Mouse (Mus musculus): ENCODE data around the gene Ptpn21.
A peak's percentile ranks its signal among the peaks of the same experiment; 100 is the strongest.

The Ptpn21 gene

DNA sequence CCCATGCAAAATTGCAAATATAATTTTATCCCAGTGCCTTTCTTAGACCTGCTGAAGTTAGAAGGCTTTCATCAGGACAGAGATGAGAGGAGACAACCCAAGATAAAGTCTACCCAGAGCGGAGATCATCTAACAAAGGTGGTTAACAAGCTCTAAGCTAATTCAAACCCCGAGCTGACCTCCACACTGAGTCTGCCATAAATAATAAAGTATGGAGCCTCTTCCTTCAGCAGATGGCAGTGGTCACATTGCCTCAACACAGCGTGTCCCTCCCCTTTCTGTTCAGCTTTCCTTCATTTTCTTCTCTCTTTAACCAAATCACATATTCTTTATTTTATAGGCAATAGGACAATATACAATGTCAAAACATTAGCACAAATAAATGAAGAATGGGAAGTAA, 16.2 kb downstream of the Ptpn21 start:
- no peak for DNase-seq

DNA sequence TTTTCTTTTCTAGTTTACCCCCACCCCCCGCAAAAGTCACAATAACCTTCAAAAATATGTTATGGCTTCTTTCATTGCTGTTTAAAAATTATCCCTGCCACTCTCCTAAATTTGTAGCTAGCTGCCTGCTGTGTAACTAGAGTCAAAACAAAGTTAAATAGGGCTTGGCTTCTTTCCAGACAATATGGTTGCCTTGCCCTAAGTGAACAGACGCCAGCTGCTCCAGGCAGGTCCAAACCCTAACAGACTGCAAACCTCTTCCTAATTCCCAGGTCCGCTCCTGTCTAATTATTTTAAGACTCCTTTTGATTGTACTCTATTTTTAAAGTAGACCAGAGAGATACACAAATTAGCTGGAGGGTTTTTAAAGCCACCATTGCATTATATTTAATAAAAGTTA, 16.6 kb downstream of the Ptpn21 start:
- peak in 1 of 2 experiments; percentile 48 for DNase-seq

DNA sequence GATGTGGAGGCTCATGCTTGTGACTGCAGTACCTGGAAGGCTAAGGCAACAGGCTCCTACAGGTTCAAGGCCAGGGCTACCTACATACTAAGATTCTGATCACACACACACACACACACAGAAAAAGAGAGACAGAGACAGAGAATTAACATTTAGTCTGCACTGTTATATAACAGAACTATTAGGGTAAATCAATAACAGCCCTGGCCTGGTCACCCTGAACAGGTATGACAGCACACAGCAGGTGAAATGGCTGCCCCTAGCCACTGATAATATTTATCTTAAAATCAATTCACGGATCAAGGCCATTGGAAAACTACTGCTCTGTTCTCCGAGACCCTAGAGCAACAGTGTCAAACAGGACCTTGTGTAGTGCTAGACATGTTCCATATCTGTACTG, 21.1 kb downstream of the Ptpn21 start:
- peak; percentile 33 to 55 for DNase-seq

DNA sequence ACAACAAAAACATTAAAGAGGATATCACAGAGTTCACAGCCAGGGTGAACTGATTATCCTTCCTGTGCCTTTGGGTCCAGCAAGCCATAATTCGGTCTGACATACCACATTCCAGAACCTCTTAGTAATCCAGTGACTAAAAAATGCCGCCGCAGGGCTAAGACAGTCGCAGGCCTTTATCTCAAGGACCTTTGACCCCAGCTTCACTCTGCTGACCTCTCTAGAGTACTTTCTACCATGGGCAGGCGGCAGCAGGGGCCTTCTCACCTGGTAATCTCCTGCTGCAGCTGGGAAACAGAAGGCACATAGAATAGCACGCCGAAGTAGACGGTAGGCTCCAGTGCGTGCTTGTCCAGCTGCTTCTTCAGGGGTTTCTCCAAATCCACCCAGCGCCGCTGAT, 22.4 kb downstream of the Ptpn21 start:
- DNase-seq, result peak; percentile 53 to 65

DNA sequence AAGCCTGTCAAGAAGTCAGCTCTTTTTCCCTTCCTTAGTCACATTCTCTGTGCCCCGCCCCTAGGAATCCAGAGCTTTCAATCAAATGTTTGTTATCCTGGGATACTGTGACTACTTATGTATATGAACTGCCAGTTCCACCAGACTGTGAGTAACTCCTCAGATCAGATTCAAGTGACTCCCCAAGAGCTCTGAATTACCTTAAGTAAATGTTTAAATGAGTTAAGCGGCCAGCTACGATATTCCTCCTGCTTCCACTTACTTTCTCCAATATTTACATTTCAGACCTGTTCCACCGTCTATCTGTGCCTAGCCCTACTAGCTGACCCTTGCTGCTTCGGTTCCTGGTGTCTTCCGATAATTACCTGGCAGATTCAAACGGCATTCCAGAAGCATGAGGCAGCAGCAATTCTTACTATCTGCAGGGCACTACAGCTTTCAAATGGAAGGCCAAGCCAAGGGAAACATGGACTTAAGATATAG, 23.5 kb downstream of the Ptpn21 start:
- no peak for DNase-seq

DNA sequence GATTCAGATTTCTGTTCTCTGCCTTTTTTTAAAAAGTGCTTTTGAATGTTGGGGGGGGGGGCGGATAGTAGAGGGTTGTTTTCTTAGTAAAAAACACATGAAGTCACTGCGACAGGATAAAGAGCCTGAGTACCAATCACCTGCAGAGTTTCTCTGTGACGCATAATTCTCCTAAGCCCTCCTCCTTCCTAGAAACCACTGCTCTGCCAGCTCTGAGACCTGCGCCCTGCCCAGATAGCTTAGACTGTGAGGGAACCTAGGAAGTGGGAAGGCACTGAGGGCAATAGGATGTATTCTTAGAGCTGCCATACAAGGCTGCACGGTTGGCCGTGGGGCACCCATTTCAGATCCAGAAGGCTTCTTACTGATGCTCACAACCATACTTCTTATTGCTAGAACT, 24.4 kb downstream of the Ptpn21 start:
- no peak for DNase-seq

DNA sequence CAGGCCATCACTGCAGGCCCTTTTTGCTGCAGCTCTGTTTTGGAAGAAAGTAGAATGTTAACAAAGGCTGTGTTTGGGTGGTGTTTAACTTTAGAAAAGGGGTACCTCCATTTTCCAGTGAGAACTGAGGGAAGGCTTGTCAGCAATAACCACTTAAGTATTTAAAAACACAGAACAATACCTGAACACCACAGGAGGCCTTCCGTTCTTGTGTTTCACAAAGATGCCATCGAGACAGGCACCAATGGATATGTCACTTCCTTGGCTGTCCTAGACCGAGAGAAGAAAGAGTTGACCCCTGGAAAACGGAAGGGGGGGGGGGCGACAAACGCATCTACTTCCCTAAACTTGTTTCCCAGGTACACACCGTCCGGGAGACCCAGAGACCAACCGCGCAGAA, 33.2 kb downstream of the Ptpn21 start:
- no peak for DNase-seq

DNA sequence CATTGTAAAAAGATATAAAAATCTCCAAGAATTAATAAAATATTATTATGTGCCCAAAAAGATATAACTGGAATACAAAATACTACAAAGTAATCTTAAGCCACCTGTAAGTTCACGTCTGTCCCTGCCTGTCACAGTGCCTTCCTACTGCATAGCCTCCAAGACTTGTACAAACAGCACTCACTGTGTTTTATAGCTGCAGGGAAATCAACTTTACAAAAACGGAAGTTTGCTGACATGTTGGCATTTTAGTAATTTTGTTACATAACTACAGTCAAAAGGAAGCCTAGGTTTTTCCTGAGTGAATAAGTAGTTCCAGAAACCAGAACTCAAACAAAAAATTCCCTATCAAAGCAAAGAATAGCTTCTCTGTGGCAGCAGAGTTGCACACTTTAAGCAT, 33.7 kb downstream of the Ptpn21 start:
- DNase-seq, result no peak

DNA sequence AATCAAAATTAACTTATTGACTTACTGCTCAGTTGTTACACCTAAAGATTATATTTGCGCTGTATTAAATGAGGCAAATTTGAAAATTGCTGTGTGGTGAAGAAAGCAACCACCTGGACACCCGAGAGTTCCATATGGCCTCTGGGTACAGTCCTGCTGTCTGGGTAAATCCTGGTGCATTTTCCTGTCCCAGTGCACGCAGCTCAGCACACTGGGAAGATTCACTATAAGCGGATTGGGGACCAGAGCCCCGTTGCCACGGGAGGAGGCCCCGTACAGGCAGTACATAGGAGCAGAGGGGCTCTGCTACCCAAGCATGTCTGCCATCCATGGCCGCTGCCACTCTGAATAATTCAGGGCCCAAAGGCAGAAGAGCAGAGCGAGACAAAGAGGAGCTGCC, 35.6 kb downstream of the Ptpn21 start:
- DNase-seq, result no peak

DNA sequence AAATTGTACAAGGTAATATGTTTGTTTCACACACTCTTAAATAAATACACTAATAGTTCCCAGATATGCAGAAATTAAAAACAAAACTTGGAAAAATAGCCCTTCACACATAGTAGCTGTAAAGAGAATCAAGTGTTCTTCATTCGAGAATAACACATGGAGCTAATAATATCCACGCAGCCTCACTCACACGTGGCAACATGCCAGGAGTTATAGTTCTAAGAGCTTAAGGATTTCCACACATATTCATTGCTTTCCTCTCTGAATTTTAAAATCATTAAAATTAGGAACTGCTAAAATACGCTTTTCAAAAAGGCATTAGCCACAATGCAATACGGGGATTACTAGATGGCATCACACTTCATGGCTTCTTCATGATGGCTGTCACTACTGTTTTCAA, 40.0 kb downstream of the Ptpn21 start:
- no peak for DNase-seq

DNA sequence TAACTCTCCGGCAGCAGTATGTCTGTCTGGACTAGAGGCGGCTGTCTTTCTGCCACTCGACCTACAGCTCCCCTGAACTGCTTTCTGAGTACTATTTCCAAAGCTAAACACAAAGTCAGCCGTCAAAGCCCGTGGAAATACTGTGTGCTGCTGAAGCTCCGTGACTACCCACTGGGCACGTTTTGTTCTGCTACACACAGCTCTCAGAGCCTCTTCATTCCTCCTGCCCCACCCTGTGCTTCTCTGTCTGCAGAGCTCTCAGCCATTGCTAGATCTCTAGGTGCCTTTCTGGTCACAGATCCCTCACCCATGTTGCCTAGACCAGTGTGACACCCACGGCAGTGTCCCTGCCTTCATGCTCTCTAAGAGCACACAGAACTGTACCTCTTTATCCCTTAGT, 47.0 kb downstream of the Ptpn21 start:
- no peak for DNase-seq

DNA sequence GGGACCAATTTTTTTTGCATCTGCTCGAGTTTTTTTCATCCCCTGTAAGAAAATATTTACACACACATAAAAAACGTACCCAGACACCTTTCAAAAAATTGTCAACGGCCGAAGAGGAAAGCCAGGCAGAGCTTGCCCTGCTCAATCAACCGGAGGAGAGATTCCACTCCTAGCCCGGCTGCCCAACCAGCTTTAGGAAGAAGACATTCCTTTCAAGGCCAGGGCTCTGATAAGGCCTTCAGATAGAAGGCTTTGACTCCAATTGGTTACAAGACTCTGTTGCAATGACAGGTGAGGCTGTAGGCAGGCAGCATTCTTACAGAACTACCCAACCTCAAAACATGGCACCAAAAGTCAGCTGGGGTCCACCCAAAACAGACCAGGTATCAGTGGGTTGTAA, 53.6 kb downstream of the Ptpn21 start:
- no peak for DNase-seq

DNA sequence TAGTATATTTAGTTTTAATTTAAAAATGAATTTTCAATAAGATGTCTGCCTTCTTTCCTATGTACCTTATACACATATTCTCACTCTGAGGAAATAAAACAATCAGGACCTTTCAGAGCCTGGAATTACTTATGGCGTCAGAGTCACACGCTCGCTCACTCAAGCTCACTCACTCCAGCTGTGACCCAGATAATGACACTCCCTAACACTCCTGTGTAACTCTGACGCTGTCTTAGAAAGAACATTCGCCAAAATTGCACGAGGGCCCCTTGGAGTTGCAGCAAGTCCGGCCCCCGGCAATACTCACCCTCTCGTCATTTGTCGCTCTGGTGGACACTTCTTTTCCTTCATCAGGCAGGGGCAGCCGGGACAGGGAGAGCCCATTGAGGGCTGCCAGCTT, 54.0 kb downstream of the Ptpn21 start:
- DNase-seq, result no peak

DNA sequence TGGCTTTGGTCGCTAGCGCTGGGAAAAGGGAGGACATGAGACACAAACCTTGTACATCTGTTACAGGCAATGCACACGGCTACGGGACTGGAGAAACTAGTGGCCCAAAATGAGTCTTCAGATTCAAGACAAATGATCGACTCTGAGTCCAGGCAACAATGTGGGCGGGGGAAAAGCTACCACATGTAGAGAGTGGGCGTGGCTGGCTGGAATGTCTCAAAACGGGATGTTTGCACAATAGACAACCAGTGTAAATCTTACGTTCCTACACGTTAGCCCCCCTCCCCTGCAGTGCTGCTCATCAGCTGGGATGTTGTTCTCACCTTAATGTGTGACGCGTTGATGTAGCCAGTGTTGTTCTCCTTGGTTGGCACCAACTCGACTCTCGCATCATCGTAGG, 55.0 kb downstream of the Ptpn21 start:
- no peak for DNase-seq

DNA sequence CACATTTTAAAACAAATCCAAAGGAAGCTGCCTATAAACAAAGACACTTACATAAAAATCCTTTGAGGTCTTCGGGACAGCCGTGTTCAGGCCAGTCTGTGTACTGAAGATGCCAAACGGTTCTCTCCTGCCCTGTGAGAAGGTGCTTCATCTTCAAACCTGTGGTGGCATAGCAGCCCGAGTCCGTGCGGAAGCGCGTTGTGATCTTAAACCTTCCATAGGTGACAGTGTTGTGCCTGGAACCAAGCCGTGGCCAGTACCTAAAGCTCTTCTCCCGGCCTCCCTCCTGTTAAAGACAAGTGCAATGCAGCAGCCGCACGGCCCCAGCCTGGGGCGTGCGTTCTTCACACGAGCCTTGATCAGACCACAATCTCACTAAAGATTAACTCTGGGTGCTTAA, 57.3 kb downstream of the Ptpn21 start:
- no peak for DNase-seq

DNA sequence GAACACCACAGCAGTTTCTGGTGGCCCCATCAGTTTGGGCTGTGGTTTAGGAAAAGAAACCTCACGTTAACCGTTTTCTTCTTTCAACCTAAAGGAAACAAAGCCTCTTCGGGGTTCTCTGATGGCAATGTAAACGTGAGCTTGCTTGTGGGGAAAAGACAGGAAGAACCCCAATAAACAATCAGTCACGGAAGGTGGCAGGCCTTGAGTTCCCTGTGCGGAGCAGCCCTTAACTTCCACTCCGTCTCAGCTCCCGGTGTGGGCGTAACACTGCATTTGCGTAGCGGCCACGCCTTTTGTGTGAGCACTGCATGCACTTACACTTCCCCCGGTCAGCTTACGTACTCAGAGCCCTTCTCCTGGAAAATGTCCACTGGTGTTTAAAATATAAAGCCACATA, 59.9 kb downstream of the Ptpn21 start:
- no peak for DNase-seq

DNA sequence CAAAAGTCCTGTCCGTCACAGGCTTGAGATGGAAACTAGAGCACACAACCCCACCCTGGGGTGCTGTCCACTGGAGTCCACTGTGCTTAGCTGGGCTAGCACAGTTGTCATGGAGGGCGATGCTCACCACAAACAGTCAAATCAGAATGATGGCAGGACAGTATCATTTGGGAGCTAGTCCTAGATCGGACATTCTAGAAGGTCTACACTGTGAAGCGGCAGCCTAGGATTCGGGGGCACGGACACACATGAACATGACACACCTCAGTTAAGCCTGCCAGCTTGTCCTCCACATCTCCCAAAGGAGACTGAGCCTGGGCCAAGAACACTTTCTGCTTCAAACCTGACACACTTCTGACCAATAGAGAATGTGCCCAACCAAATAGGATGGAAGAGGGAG, 60.3 kb downstream of the Ptpn21 start:
- DNase-seq, result no peak

DNA sequence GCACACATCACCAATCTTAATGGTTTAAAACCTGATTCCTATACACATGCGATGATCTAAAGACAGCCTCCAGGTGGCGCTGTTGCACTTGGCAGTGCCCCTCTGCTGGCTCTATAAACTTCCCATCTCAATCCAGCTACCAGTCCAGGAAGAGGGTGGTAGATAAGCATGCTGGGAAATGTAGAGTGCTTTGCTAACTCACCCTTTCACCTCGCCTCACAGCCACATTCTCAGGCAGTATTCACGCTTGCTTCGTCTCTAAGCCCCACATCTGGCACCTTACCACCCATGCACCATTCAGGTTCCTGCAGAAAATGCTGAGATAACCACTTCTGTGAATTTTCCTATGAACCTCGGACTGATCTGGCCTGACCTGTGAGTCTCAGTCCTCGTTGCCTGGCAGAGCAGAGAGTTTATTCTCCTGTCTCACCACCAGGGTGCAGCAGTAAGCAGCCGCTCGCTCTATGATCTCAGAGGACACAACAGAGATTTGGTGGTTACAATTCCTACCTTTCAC, 62.5 kb downstream of the Ptpn21 start:
- peak; percentile 83 to 91 for DNase-seq

DNA sequence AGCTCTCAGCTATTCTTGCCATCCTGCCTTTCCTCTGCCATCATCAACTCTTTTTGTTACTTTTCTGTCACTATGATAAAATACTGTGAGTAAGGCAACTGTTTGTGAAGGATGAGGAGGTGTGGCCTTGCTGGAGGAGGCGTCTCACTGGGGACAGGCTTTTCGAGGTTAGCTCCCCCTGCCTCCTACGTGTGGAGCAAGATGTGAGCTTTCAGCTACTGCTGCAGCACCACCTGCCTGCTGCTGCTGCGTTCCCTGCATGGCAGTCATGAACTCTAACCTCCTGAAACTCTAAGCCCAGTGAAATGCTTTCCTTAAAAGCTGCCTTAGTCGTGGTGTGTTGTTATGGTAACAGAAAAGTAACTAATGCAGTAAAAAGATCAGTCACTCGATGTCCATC, 63.3 kb downstream of the Ptpn21 start:
- no peak for DNase-seq

DNA sequence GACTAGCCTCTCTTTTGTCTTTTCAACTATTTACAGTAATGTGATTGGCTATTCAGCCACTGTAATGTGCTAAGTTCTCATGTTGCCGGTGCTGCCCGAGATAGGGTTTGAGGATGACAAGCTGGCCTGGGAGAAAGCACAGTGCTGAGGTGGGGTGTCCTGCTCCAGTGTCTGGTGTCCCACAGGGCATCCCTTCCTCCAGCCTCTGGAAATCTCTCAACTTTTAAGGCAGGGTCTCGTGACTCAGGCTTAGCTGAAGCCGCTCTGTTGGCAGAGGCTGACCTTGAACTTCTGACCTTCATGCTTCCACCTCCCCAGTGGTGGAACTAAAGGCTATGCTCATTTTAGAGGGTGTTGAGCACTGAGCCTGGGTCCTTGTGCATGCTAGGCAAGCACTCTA, 66.8 kb downstream of the Ptpn21 start:
- no peak for DNase-seq

DNA sequence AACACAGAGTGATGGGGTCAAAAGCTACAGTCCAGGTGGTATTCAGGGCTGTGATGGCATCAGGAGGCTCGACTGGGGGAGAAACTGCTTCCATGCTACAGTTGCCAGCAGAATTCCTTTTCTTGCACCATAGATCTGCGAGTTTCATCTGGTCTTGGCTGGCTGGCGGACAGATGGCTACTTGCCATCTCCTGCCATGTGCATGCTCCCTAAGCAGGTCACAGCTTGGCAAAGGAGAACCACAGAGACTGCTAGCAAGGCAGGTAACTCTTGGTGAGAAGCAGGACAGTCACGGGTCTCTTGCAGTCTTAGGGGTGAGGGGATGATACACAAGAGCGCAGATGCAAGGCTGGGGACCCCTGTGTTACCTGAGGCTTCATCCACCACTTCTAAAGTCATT, 67.3 kb downstream of the Ptpn21 start:
- DNase-seq, result peak; percentile 86 to 87

DNA sequence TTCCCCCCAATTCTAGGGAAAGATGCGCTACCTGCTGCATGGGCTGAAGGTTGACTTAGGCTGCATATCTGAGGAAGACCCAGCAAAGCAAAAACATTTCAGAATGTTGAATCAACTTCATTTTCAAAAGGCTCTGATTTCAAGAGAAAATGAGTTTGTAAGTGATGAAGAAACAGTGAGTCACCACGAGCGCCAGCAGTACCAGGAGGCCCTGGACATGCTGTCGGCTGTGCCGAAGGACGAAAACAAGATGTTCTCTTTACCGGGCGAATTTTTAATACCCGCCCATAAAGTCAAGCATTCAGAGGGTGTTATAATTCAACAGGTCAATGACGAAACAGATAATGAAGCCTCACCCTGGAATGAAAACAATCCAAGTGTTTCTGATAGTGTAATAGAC, 68.1 kb downstream of the Ptpn21 start:
- no peak for DNase-seq

DNA sequence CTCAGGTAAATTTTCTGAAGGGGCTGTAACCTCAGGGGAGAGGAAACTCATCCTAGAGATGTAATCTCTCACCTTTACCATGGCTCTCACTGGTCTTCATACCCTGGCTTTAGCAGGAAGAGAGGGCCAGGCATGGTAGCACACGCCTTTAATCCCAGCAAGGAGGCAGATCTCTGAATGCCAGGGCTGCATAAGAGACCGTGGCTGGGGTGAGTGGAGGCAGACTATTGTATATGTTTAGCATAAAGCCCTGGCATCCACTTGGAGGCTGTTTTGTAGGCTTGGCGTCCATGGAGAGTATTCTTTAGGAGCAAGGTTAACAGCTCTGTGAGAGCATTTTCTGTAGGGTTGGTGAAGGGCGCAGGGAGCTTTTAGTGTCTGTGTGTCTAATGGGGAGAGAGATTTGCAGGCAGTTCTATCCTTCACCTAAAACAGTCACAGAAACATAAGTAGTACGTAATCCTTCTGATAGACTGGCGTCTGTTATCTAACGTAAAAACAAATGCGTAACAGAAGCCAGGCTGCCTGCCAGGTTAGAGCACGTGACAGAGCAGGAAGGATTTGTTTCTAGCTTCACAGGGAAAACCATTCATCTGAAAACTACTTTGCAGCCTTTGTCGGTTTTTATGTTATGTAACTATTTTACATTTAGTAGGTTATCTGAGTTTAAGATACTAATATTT, 68.9 kb downstream of the Ptpn21 start:
- DNase-seq, result peak; percentile 87 to 89

DNA sequence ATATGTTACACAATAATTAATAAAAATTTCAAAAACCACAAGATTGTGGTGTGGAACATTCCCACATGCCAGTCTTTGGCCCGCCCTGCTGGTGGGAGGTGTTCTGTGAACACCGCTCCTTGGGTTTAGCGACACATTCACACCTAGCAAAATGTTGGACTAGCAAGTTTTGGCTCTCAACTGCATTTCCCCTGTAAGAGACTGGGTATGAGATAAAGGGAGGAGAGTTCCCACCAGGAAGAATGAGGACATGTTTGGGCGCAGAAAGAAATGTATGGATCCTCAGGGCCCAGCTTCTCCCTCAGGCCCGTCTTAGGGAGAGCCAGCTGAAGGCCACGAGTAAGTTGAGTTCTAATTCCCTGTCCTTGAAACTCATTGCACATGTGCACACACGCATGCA, 74.6 kb downstream of the Ptpn21 start:
- DNase-seq, result no peak

DNA sequence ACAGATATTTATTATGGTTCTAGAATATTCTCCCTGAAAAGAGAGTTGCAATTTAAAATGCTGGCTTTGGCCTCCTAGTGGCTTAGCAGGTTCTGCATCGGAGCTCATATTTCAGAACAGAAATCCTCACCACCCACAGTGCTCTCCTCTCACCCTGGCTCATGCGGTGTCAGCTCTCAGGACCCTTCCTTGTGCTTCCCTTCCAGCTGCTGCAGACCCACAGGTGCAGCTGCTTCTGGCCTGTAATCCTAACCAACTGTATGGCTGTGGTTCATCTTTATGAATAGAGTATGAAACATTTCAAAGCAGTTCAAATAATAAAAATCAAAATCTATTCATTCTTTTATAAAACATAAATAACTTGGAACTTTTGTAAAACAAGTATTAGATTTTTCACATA, 80.3 kb downstream of the Ptpn21 start:
- DNase-seq, result no peak
